Mouse (Mus musculus) kidney, embryonic 14.5 days (tissue): ENCODE data around the gene Dpm3. TPM values are rescaled to one million over a fixed set of nuclear protein-coding genes. Genes with fewer than 3 reads are reported as not detected.

Experiments used
- ATAC-seq: fragments of 200-750 bp; cut with Nextera tagmentation; 2 replicates; pipeline ENCODE4 v1.8.0; 2017; ENCODE audit warnings: moderate number of reproducible peaks, mild to moderate bottlenecking, moderate TSS enrichment, moderate library complexity; ENCODE audit not compliant: low FRiP score, low TSS enrichment
- H3K27ac ChIP-seq: fragments of 300-500 bp; sonication (generic); 2 replicates; pipeline ENCODE4 v1.5.1; 2014; ENCODE audit warnings: low read depth, mild to moderate bottlenecking, low read length, moderate library complexity, mixed read lengths
- H3K27me3 ChIP-seq: fragments of 300-500 bp; sonication (generic); 2 replicates; pipeline ENCODE4 v1.6.1; 2014; ENCODE audit warnings: mild to moderate bottlenecking, low read length; ENCODE audit not compliant: control insufficient read depth, insufficient read depth
- H3K36me3 ChIP-seq: fragments of 300-500 bp; sonication (generic); 2 replicates; pipeline ENCODE4 v1.6.1; 2014; ENCODE audit warnings: low read length, mixed read lengths; ENCODE audit not compliant: control insufficient read depth, insufficient read depth
- H3K4me1 ChIP-seq: fragments of 300-500 bp; sonication (generic); 2 replicates; pipeline ENCODE4 v1.6.1; 2014; ENCODE audit warnings: low read length, mixed read lengths; ENCODE audit not compliant: control insufficient read depth, insufficient read depth
- H3K4me2 ChIP-seq: fragments of 300-500 bp; sonication (generic); replicated peaks from 2 replicates; pipeline ENCODE4 v1.6.1; 2014; ENCODE audit warnings: low read depth, mild to moderate bottlenecking, low read length
- H3K4me3 ChIP-seq: fragments of 300-500 bp; sonication (generic); 2 replicates; pipeline ENCODE4 v1.5.1; 2014; ENCODE audit warnings: mild to moderate bottlenecking, low read length
- H3K9ac ChIP-seq: fragments of 300-500 bp; sonication (generic); 2 replicates; pipeline ENCODE4 v1.6.1; 2014; ENCODE audit warnings: low read depth, mild to moderate bottlenecking, low read length, moderate library complexity
- H3K9me3 ChIP-seq: fragments of 300-500 bp; sonication (generic); 2 replicates; pipeline ENCODE4 v1.6.1; 2016; ENCODE audit warnings: low read length; ENCODE audit not compliant: control insufficient read depth
- WGBS: fragments of 180-500 bp; shearing (Covaris S2); extraction: QIAGEN DNeasy Blood & Tissue Kit; methylation state at CpG from one replicate; pipeline ENCODE4 v1.1.7; 2014; 5-methylcytosine and 5-hydroxymethylcytosine counted together
- microRNA counts: library from miRNA; unstranded; fragments of <30 nt; microRNA quantifications from one replicate; lab custom pipeline; 2017
- microRNA-seq: library from miRNA; unstranded; fragments of <30 nt; microRNA quantifications from one replicate; pipeline ENCODE4, GENCODE M21; 2016
- polyA plus RNA-seq: library from polyadenylated mRNA; unstranded; fragments of >200 nt; fragmentation: Nextera tagmentation; extraction: Ambion mirVana; gene quantifications from 2 replicates; pipeline ENCODE4 v1.2.1, GENCODE M21; 2014

Gene Dpm3
- polyA plus RNA-seq, 1 experiment from 2014 or later = 134 TPM

DNA sequence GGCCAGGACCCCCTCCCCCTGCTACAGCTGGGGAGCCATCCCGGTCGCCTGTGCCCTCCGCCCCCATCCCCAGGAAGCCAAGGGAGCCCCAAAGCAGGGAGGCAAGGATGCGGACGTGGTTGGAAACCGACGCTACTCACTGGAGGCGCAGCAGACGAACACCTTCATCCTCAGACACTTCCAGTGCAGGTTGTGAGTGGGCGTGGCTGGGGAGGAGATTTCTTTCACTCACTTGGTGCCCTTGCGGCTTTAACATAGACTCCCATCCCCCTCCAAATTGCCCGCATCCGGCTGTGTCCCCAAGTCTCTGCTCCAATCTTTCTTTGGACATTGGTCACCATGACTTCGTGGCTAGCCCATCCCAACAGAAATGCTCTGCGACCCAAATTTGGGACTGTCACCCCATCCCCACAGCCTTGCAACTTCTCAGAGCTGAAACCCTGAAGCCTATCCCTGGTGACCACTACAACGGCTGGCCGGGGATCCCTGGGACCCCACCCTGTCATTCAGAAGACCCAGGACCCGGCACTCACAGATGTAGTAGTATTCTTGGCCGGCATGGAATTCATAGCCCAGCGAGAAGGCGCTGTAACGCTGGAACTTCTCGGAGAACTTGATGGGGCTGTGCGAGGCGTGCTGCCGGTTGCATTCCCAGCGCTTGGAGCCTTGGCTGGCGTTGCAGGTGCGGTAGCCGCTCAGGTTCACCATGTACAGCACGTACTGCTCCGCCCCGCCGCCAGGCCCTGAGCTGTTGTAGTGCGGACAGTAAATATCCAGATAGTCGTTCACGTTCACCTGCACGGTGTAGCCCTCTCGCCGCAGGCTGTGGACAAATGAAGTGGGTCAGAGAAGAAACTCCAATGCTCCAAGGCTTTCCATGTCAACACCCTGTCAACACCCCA is 57.0 kb downstream of the Dpm3 start:
- H3K27me3 ChIP-seq = peaks cover 28% of the 10 kb centered on the region
- no peaks in the 10 kb centered on the region for H3K36me3 ChIP-seq
- H3K4me2 ChIP-seq = peak overlapping the region; percentile 61
- peak; percentile 12; the same call in 1 of the 2 replicates for ATAC-seq
- H3K4me3 ChIP-seq = peak overlapping the region; percentile 33
- WGBS = 16% methylated on average over 40 of the region's 40 CpGs
- no peaks in the 10 kb centered on the region for H3K9me3 ChIP-seq
- peak overlapping the region; percentile 29; the same call in 1 of the 2 replicates for H3K9ac ChIP-seq
- no peak overlapping the region for H3K27ac ChIP-seq
- peaks cover 49% of the 10 kb centered on the region for H3K4me1 ChIP-seq

MicroRNAs encoded within 50 kb of the gene (microRNA counts, 519-probe panel; counts per million panel counts)
- microRNA mmu-miR-92b (lab: Ali Mortazavi, UCI) = not detected

Small RNA genes within 50 kb of the gene (microRNA-seq; reads per million reads assigned to microRNA genes)
- 199 reads per million, percentile 63 among the genes with 10 or more reads in this experiment for gene Mir92b

Other genes with a start within 250 kb of the Dpm3 start
- gene Rusc1, start 166.0 kb upstream of the Dpm3 start, polyA plus RNA-seq = 12.5 and 16.7 TPM in 2 replicates
- not detected in 2 replicates for gene Gm43738, start 158.3 kb upstream of the Dpm3 start, polyA plus RNA-seq
- 186 and 191 TPM in 2 replicates for gene Fdps, start 157.4 kb upstream of the Dpm3 start, polyA plus RNA-seq
- 1.3 and 1.5 TPM in 2 replicates for gene Pklr, start 123.2 kb upstream of the Dpm3 start, polyA plus RNA-seq
- gene Hcn3, start 99.2 kb upstream of the Dpm3 start, polyA plus RNA-seq = 0.49 and 0.73 TPM in 2 replicates
- gene Clk2, start 94.6 kb upstream of the Dpm3 start, polyA plus RNA-seq = 33.8 and 35.1 TPM in 2 replicates
- gene Scamp3, start 81.9 kb upstream of the Dpm3 start, polyA plus RNA-seq = 84.6 and 107 TPM in 2 replicates
- 34.5 and 49.3 TPM in 2 replicates for gene Fam189b, start 76.2 kb upstream of the Dpm3 start, polyA plus RNA-seq
- gene Gba, start 56.4 kb upstream of the Dpm3 start, polyA plus RNA-seq = 32.0 and 37.4 TPM in 2 replicates
- 12.5 and 13.2 TPM in 2 replicates for gene Thbs3, start 44.2 kb upstream of the Dpm3 start, polyA plus RNA-seq
- 217 and 259 TPM in 2 replicates for gene Mtx1, start 32.3 kb upstream of the Dpm3 start, polyA plus RNA-seq
- gene Muc1, start 30.3 kb upstream of the Dpm3 start, polyA plus RNA-seq = 8.0 and 13.6 TPM in 2 replicates
- gene Krtcap2, start 13.4 kb upstream of the Dpm3 start, polyA plus RNA-seq = 321 and 407 TPM in 2 replicates
- 2.8 and 3.6 TPM in 2 replicates for gene Trim46, start 13.0 kb upstream of the Dpm3 start, polyA plus RNA-seq
- gene Slc50a1, start 11.2 kb downstream of the Dpm3 start, polyA plus RNA-seq = 55.1 and 64.1 TPM in 2 replicates
- 45.4 and 58.8 TPM in 2 replicates for gene Efna1, start 21.8 kb downstream of the Dpm3 start, polyA plus RNA-seq
- gene Efna3, start 63.6 kb downstream of the Dpm3 start, polyA plus RNA-seq = 9.7 and 10.1 TPM in 2 replicates
- gene Efna4, start 78.7 kb downstream of the Dpm3 start, polyA plus RNA-seq = 30.1 and 36.6 TPM in 2 replicates
- 35.9 and 47.1 TPM in 2 replicates for gene Adam15, start 90.6 kb downstream of the Dpm3 start, polyA plus RNA-seq
- gene Dcst2, start 102.6 kb downstream of the Dpm3 start, polyA plus RNA-seq = 0.18 and 0.30 TPM in 2 replicates
- 0.63 and 1.5 TPM in 2 replicates for gene Dcst1, start 105.9 kb downstream of the Dpm3 start, polyA plus RNA-seq
- gene Zbtb7b, start 135.4 kb downstream of the Dpm3 start, polyA plus RNA-seq = 1.8 and 2.2 TPM in 2 replicates
- gene Lenep, start 143.4 kb downstream of the Dpm3 start, polyA plus RNA-seq = not detected in 2 replicates
- gene Flad1, start 152.5 kb downstream of the Dpm3 start, polyA plus RNA-seq = 19.6 and 24.9 TPM in 2 replicates
- 632 and 773 TPM in 2 replicates for gene Cks1b, start 159.0 kb downstream of the Dpm3 start, polyA plus RNA-seq
- 42.8 and 64.0 TPM in 2 replicates for gene Shc1, start 159.1 kb downstream of the Dpm3 start, polyA plus RNA-seq
- 45.7 and 53.0 TPM in 2 replicates for gene Pygo2, start 170.9 kb downstream of the Dpm3 start, polyA plus RNA-seq
- 15.5 and 19.4 TPM in 2 replicates for gene Pbxip1, start 177.3 kb downstream of the Dpm3 start, polyA plus RNA-seq
- gene Pmvk, start 195.2 kb downstream of the Dpm3 start, polyA plus RNA-seq = 53.8 and 60.4 TPM in 2 replicates